Mouse (Mus musculus): Measurements from ENCODE around the gene Tnnc2. TPM values are rescaled to one million over a fixed set of nuclear protein-coding genes. Genes with fewer than 3 reads are reported as not detected.

Gene Tnnc2
- polyA plus RNA-seq, 1 experiment from 2014 or later, result 377 TPM

DNA sequence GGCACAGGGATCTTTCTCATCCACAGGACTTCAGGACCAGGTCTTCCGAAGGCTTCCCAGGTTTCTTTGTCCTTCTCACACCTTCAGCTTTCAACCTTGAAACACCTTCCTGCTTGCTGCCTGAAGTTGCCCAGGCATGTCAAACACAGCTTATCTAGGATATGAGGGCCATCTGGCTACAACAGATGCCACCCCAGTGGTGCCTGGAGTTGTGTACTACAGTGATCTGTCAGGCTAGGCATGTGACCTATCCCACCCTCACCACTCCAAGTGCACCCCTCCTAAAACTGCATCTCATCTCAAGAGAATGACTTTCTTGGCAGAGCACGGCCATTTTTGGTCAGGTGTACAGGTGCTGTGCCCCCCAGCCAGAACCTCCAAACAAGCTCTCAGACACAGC is 18.3 kb downstream of the Tnnc2 start:
- H3K9ac ChIP-seq (ENCODE audit: low read length), result no peak overlapping the region
- H3K4me1 ChIP-seq (ENCODE audit: control insufficient read depth, insufficient read depth, low read length), result no peaks in the 10 kb centered on the region
- no peak overlapping the region for H3K4me3 ChIP-seq (replicated peaks; ENCODE audit: low read length)
- no peaks in the 10 kb centered on the region for H3K27me3 ChIP-seq (ENCODE audit: control insufficient read depth, insufficient read depth, low read length)
- H3K27ac ChIP-seq (ENCODE audit: low read length), result no peak overlapping the region
- H3K36me3 ChIP-seq (ENCODE audit: control insufficient read depth, insufficient read depth, low read length), result peaks cover 33% of the 10 kb centered on the region
- 92% methylated on average over 2 of the region's 2 CpGs for WGBS
- no peak overlapping the region for H3K4me2 ChIP-seq (ENCODE audit: low read depth, low read length)
- no peaks in the 10 kb centered on the region for H3K9me3 ChIP-seq (replicated peaks; ENCODE audit: control insufficient read depth, low read length)
- peak; percentile 70; the same call in 1 of the 2 replicates for ATAC-seq (ENCODE audit: insufficient read depth, low FRiP score)

DNA sequence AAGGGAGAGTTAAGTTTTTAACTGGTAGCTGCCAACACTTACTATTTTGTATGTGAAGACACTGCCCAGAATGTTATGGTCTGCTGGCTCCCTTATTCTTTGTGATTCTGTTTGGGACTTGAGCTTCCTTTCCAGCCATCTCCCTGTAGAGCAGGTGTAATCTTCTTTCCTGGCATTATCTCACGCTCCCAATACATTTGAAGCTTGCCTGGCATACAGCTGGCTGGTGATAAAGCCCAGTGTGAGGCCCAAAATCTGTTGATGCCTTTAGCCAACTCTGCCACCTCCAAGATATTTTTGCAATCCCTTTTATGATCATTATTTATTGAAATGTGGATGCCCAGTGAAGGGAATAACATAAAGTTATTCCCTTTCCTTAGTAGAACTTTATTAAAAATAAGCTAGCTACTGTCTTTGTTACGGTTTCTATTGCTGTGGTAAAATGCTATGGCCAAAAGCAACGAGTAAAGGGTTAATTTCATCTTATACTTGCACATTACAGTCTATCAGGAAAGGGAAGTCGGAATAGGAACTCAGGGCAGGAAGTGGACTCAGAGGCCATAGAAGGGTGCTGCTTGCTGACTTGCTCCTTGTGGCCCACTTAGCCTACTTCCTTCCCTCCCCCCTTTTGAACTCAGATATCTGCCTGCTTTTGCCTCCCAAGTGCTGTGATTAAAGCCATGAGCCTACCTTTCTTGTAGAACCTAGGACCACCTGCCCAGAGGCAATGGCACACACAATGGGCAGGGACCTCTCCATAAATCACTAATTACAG is 19.5 kb downstream of the Tnnc2 start:
- 83% methylated on average over 4 of the region's 4 CpGs for WGBS
- Histone ChIP-seq H3K4me3 (replicated peaks; ENCODE audit: low read length) (no peak overlapping the region), H3K4me2 (ENCODE audit: low read depth, low read length) (no peak overlapping the region), H3K27me3 (ENCODE audit: control insufficient read depth, insufficient read depth, low read length) (no peaks in the 10 kb centered on the region), H3K9me3 (replicated peaks; ENCODE audit: control insufficient read depth, low read length) (no peaks in the 10 kb centered on the region), H3K27ac (ENCODE audit: low read length) (peak overlapping the region; percentile 12; the same call in 1 of the 2 replicates), H3K4me1 (ENCODE audit: control insufficient read depth, insufficient read depth, low read length) (no peaks in the 10 kb centered on the region), H3K9ac (ENCODE audit: low read length) (no peak overlapping the region), H3K36me3 (ENCODE audit: control insufficient read depth, insufficient read depth, low read length) (peaks cover 39% of the 10 kb centered on the region)
- ATAC-seq (ENCODE audit: insufficient read depth, low FRiP score), result no peak

DNA sequence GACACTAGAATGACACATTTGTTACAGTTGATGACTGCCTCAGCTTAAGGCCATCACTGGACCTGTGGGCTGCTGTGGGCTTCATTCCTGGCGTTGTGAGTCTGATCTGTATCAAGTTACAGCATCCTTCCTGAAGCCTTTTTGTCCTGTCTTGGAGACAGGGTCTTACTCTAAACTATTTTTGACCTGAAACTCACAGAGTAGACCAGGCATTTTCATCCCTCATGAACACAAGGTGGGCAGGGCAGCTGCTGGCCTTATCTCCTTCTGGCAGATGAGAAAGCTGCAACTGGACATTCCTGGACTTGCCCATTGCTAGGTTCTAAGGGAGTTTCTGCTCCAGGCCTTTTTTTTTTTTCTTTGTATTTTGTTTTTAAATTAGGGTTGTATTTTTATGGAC is 21.1 kb downstream of the Tnnc2 start:
- 74% methylated on average over 1 of the region's 1 CpGs for WGBS
- no peak for ATAC-seq (ENCODE audit: insufficient read depth, low FRiP score)
- Histone ChIP-seq H3K27me3 (ENCODE audit: control insufficient read depth, insufficient read depth, low read length) (no peaks in the 10 kb centered on the region), H3K9me3 (replicated peaks; ENCODE audit: control insufficient read depth, low read length) (no peaks in the 10 kb centered on the region), H3K4me1 (ENCODE audit: control insufficient read depth, insufficient read depth, low read length) (no peaks in the 10 kb centered on the region), H3K27ac (ENCODE audit: low read length) (no peak overlapping the region), H3K9ac (ENCODE audit: low read length) (no peak overlapping the region), H3K36me3 (ENCODE audit: control insufficient read depth, insufficient read depth, low read length) (peaks cover 54% of the 10 kb centered on the region), H3K4me2 (ENCODE audit: low read depth, low read length) (no peak overlapping the region), H3K4me3 (replicated peaks; ENCODE audit: low read length) (no peak overlapping the region)

DNA sequence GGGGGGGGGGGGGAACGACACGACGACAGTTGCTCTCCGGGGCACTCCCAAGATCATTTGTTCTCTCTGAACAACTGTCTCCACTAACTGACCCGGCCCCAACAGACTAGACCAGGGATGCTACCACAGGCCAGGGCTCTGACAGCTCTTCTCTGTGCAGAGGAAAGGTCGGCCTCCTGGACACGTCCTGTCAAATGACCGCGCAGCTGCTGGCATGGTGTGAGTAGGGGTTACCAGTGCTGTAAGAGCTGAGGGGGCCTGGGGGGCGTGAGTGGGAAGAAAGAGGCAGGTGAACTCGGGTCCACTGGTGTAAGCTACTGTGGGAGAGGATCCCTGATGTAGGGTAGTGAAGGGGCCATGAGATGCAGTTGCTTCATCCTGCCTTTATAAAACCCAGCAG is 21.9 kb downstream of the Tnnc2 start:
- Histone ChIP-seq H3K9ac (ENCODE audit: low read length) (no peak overlapping the region), H3K9me3 (replicated peaks; ENCODE audit: control insufficient read depth, low read length) (no peaks in the 10 kb centered on the region), H3K36me3 (ENCODE audit: control insufficient read depth, insufficient read depth, low read length) (peaks cover 54% of the 10 kb centered on the region), H3K27me3 (ENCODE audit: control insufficient read depth, insufficient read depth, low read length) (no peaks in the 10 kb centered on the region), H3K4me1 (ENCODE audit: control insufficient read depth, insufficient read depth, low read length) (no peaks in the 10 kb centered on the region), H3K4me3 (replicated peaks; ENCODE audit: low read length) (no peak overlapping the region), H3K27ac (ENCODE audit: low read length) (no peak overlapping the region), H3K4me2 (ENCODE audit: low read depth, low read length) (no peak overlapping the region)
- no peak for ATAC-seq (ENCODE audit: insufficient read depth, low FRiP score)
- WGBS, result 86% methylated on average over 11 of the region's 11 CpGs

DNA sequence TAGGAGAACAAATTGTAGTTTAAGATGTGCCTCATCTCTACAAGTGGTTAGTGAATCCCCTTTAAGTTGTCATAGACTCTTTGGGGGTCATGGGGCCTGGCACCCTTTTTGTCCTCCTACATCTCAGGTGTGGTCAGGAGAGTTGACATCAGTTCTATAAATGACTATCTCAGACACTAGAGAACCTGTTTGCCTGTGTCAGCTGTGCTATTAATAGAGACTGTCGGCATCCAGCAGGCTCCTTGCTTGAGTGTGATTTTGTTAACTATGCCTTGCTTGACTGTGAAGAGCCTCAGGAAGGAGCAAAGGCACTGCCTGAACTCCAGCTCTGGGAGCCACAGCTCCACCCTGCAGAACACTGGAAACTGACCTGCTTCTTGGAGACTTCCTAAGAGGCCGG is 25.0 kb downstream of the Tnnc2 start:
- Histone ChIP-seq H3K4me2 (ENCODE audit: low read depth, low read length) (no peak overlapping the region), H3K9me3 (replicated peaks; ENCODE audit: control insufficient read depth, low read length) (no peaks in the 10 kb centered on the region), H3K27me3 (ENCODE audit: control insufficient read depth, insufficient read depth, low read length) (no peaks in the 10 kb centered on the region), H3K4me1 (ENCODE audit: control insufficient read depth, insufficient read depth, low read length) (no peaks in the 10 kb centered on the region), H3K36me3 (ENCODE audit: control insufficient read depth, insufficient read depth, low read length) (peaks cover 54% of the 10 kb centered on the region), H3K4me3 (replicated peaks; ENCODE audit: low read length) (no peak overlapping the region), H3K9ac (ENCODE audit: low read length) (no peak overlapping the region), H3K27ac (ENCODE audit: low read length) (no peak overlapping the region)
- 71% methylated on average over 2 of the region's 2 CpGs for WGBS
- ATAC-seq (ENCODE audit: insufficient read depth, low FRiP score), result no peak

DNA sequence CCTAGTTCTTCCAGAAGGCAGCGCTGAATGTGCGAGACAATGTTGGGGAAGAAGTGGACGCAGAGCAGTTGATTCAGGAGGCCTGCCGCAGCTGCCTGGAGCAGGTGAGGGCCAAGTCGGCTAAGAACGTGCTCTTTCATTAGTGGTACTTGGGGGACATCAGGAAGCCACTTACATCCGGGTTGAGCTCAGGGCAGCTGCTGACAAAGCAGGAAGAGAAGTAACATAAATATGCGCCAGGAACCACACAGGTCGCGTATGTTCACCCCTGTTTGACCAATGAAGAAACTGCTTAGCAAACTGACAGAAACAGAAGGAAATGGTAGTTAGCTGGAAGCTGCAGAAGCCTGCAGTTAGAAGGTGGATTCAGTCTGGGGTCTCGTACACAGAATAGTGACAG is 25.7 kb downstream of the Tnnc2 start:
- WGBS, result 75% methylated on average over 11 of the region's 11 CpGs
- Histone ChIP-seq H3K27me3 (ENCODE audit: control insufficient read depth, insufficient read depth, low read length) (no peaks in the 10 kb centered on the region), H3K27ac (ENCODE audit: low read length) (no peak overlapping the region), H3K9ac (ENCODE audit: low read length) (no peak overlapping the region), H3K9me3 (replicated peaks; ENCODE audit: control insufficient read depth, low read length) (no peaks in the 10 kb centered on the region), H3K4me1 (ENCODE audit: control insufficient read depth, insufficient read depth, low read length) (no peaks in the 10 kb centered on the region), H3K4me2 (ENCODE audit: low read depth, low read length) (no peak overlapping the region), H3K36me3 (ENCODE audit: control insufficient read depth, insufficient read depth, low read length) (peaks cover 49% of the 10 kb centered on the region), H3K4me3 (replicated peaks; ENCODE audit: low read length) (no peak overlapping the region)
- no peak for ATAC-seq (ENCODE audit: insufficient read depth, low FRiP score)

DNA sequence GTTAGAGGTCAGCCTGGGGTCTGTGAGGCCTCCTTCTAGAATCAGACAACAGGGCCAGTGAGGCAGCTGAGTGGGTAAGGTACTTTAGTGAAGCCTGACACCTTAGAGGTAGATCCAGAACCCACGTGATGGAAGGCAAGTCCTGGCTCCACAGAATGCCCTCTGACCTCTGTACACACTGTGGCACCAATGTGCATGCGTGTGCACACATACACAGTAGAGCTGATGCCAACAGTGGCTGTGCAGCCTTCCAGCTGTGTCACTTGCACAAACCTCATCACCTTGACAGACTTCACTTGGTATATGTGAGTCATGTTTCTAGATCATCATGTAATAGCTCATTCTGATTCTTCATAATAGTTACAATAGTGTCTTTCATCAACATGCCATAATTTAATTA is 27.3 kb downstream of the Tnnc2 start:
- Histone ChIP-seq H3K4me1 (ENCODE audit: control insufficient read depth, insufficient read depth, low read length) (peaks cover 2% of the 10 kb centered on the region; the same call in 1 of the 2 replicates), H3K36me3 (ENCODE audit: control insufficient read depth, insufficient read depth, low read length) (peaks cover 41% of the 10 kb centered on the region), H3K9ac (ENCODE audit: low read length) (no peak overlapping the region), H3K27ac (ENCODE audit: low read length) (no peak overlapping the region), H3K27me3 (ENCODE audit: control insufficient read depth, insufficient read depth, low read length) (no peaks in the 10 kb centered on the region), H3K9me3 (replicated peaks; ENCODE audit: control insufficient read depth, low read length) (no peaks in the 10 kb centered on the region), H3K4me3 (replicated peaks; ENCODE audit: low read length) (no peak overlapping the region), H3K4me2 (ENCODE audit: low read depth, low read length) (no peak overlapping the region)
- WGBS, result 79% methylated on average over 2 of the region's 2 CpGs
- peak; percentile 21; the same call in 1 of the 2 replicates for ATAC-seq (ENCODE audit: insufficient read depth, low FRiP score)

DNA sequence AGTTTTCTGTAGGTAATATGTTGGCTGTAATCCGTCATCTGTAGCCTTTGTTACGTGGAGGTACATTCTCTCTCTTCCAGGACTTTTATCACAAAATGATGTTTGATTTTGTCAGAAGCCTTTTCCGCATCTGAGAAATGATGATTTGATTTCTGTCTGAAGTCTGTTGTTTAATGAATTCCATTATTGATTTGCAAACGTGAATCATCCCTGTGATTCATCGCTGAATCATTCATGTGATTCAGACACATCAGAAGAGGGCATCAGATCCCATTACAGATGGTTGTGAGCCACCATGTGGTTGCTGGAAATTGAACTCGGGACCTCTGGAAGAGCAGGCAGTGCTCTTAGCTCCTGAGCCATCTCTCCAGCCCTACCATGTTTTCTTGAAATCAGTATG is 30.8 kb downstream of the Tnnc2 start:
- H3K4me2 ChIP-seq (ENCODE audit: low read depth, low read length), result no peak overlapping the region
- H3K4me3 ChIP-seq (replicated peaks; ENCODE audit: low read length), result no peak overlapping the region
- H3K4me1 ChIP-seq (ENCODE audit: control insufficient read depth, insufficient read depth, low read length), result peaks cover 17% of the 10 kb centered on the region
- ATAC-seq (ENCODE audit: insufficient read depth, low FRiP score), result no peak
- no peaks in the 10 kb centered on the region for H3K9me3 ChIP-seq (replicated peaks; ENCODE audit: control insufficient read depth, low read length)
- H3K27ac ChIP-seq (ENCODE audit: low read length), result no peak overlapping the region
- WGBS, result 86% methylated on average over 6 of the region's 6 CpGs
- no peak overlapping the region for H3K9ac ChIP-seq (ENCODE audit: low read length)
- peaks cover 17% of the 10 kb centered on the region; the same call in 1 of the 2 replicates for H3K36me3 ChIP-seq (ENCODE audit: control insufficient read depth, insufficient read depth, low read length)
- H3K27me3 ChIP-seq (ENCODE audit: control insufficient read depth, insufficient read depth, low read length), result no peaks in the 10 kb centered on the region

DNA sequence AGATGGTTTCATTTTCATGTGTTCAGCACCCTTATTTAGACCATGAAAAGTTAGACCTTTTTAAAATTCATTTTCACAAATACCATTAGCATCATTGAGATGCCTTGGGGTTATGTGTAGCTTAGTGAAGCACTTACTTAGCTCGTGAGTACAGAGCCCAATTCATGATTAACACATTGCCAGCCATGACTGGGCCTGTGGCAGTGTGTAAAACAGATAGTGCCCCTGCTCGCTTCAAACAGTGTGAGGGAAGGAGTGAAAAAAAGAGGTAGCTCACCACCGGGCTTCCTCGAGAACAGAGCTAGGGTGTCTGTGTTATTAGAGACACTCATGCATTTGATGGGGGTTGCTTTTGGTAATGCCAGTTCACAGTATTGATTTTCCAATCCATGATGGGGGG is 31.6 kb downstream of the Tnnc2 start:
- 82% methylated on average over 4 of the region's 4 CpGs for WGBS
- Histone ChIP-seq H3K4me2 (ENCODE audit: low read depth, low read length) (no peak overlapping the region), H3K36me3 (ENCODE audit: control insufficient read depth, insufficient read depth, low read length) (peaks cover 14% of the 10 kb centered on the region; the same call in 1 of the 2 replicates), H3K27me3 (ENCODE audit: control insufficient read depth, insufficient read depth, low read length) (no peaks in the 10 kb centered on the region), H3K4me3 (replicated peaks; ENCODE audit: low read length) (no peak overlapping the region), H3K9me3 (replicated peaks; ENCODE audit: control insufficient read depth, low read length) (no peaks in the 10 kb centered on the region), H3K9ac (ENCODE audit: low read length) (no peak overlapping the region), H3K27ac (ENCODE audit: low read length) (no peak overlapping the region), H3K4me1 (ENCODE audit: control insufficient read depth, insufficient read depth, low read length) (peaks cover 17% of the 10 kb centered on the region)
- no peak for ATAC-seq (ENCODE audit: insufficient read depth, low FRiP score)

Data from stomach, embryonic 16.5 days (tissue).